7 mouse cellular contexts compared by ENCODE assay signal in the genomic region with DNA sequence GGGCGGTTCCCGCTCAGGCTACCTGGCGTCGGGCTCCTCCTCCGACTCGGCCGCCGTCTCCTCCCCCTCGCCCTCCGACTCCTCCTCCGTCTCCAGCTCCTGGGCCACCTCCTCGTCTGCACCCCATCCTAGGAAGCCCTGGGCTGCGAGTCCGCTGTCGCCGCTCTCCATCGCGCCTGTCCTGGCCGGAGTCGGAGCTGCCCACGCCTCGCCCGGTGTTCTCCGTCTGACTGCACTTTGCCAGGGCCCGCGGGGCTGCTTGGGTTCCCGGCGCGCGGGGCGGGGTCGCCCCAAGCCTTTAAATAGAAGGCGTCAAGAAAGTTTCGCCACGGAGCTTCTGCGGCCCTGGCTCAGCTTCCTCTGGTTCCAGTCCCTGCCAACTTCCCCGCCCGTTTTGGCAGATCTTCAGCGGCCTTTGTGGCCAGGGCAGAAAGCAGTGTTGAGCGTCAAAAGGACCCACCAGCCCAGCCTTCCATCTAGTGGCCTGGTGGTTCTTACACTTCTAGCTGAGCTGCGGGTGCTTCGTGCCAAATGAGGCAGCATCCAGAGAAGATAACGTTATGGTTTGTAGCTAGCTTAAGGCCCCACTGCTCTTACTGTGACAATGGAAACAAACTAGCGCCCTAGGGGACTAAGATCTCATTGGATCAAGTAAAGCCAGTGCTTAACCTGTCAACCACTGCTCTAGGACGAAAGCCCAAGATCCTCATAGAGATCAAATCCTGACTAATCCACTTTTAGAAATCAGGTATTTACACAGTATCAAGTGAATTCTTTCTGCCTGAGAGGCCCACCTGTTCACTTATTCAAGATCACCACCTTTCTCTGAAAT. TPM values are rescaled to one million over a fixed set of nuclear protein-coding genes. Genes with fewer than 3 reads are reported as not detected.
DNase-seq lines count a peak whose midpoint lies in the region; ATAC-seq lines count a peak whose summit lies in the region.

A gene (minus strand): TSS at position 389 of the 832 bp plus-strand sequence.

- peak within 1 kb of the TSS; percentile 47 for H3K9ac ChIP-seq in kidney, embryonic 14.5 days (ENCODE audit: low read depth, low read length)
- H3K9ac ChIP-seq in limb, embryonic 13.5 days: peak within 1 kb of the TSS; percentile 73
- peak within 1 kb of the TSS; percentile 40 for H3K9ac ChIP-seq in midbrain, embryonic 15.5 days

- ATAC-seq in erythroid progenitor cell, adult 5-6 weeks (replicated peaks; ENCODE audit: low FRiP score, poor library complexity, severe bottlenecking): peak; percentile 56
- ATAC-seq in kidney, embryonic 14.5 days (ENCODE audit: low FRiP score, low TSS enrichment): peak; percentile 94
- peak; percentile 85 for ATAC-seq in limb, embryonic 13.5 days (ENCODE audit: low FRiP score, low read depth)
- peak; percentile 89 for ATAC-seq in midbrain, embryonic 15.5 days (replicated peaks)

- H3K27me3 ChIP-seq in heart, embryonic 10.5 days (ENCODE audit: insufficient read depth, poor library complexity, severe bottlenecking): no peaks in the 10 kb centered on the region
- no peaks in the 10 kb centered on the region for H3K27me3 ChIP-seq in kidney, embryonic 14.5 days (ENCODE audit: control insufficient read depth, insufficient read depth, low read length)
- no peaks in the 10 kb centered on the region for H3K27me3 ChIP-seq in limb, embryonic 13.5 days
- H3K27me3 ChIP-seq in midbrain, embryonic 15.5 days (replicated peaks): no peaks in the 10 kb centered on the region

- no peaks in the 10 kb centered on the region for H3K9me3 ChIP-seq in heart, embryonic 10.5 days
- no peaks in the 10 kb centered on the region for H3K9me3 ChIP-seq in kidney, embryonic 14.5 days (ENCODE audit: control insufficient read depth, low read length)
- no peaks in the 10 kb centered on the region for H3K9me3 ChIP-seq in limb, embryonic 13.5 days
- no peaks in the 10 kb centered on the region for H3K9me3 ChIP-seq in midbrain, embryonic 15.5 days

- DNase-seq in brain, embryonic 18.5 days (ENCODE audit: low read depth, low spot score): peak; percentile 50
- peak; percentile 87 for DNase-seq in heart, embryonic 10.5 days (ENCODE audit: low spot score)
- DNase-seq in spleen, postnatal 10 days (ENCODE audit: low spot score in 2 of 2): peak; percentile 32 to 63

- WGBS in heart, embryonic 10.5 days: 1% methylated on average over 45 of the region's 45 CpGs
- WGBS in kidney, embryonic 14.5 days: 2% methylated on average over 38 of the region's 45 CpGs
- WGBS in limb, embryonic 13.5 days: 1% methylated on average over 45 of the region's 45 CpGs
- WGBS in midbrain, embryonic 15.5 days: 1% methylated on average over 45 of the region's 45 CpGs

- peaks cover 27% of the 10 kb centered on the region for H3K4me1 ChIP-seq in heart, embryonic 10.5 days
- no peaks in the 10 kb centered on the region for H3K4me1 ChIP-seq in kidney, embryonic 14.5 days (ENCODE audit: control insufficient read depth, insufficient read depth, low read length)
- H3K4me1 ChIP-seq in limb, embryonic 13.5 days: peaks cover 14% of the 10 kb centered on the region
- H3K4me1 ChIP-seq in midbrain, embryonic 15.5 days: peaks cover 11% of the 10 kb centered on the region

- H3K4me3 ChIP-seq in heart, embryonic 10.5 days: peak within 1 kb of the TSS; percentile 65
- H3K4me3 ChIP-seq in kidney, embryonic 14.5 days (ENCODE audit: low read length): peak within 1 kb of the TSS; percentile 50
- peak within 1 kb of the TSS; percentile 58 for H3K4me3 ChIP-seq in limb, embryonic 13.5 days
- H3K4me3 ChIP-seq in midbrain, embryonic 15.5 days: peak within 1 kb of the TSS; percentile 40

- peaks cover 15% of the 10 kb centered on the region for H3K36me3 ChIP-seq in heart, embryonic 10.5 days
- peaks cover 14% of the 10 kb centered on the region for H3K36me3 ChIP-seq in kidney, embryonic 14.5 days (ENCODE audit: control insufficient read depth, insufficient read depth, low read length)
- H3K36me3 ChIP-seq in limb, embryonic 13.5 days: peaks cover 13% of the 10 kb centered on the region
- H3K36me3 ChIP-seq in midbrain, embryonic 15.5 days (replicated peaks): no peaks in the 10 kb centered on the region

- peak within 1 kb of the TSS; percentile 88 for H3K27ac ChIP-seq in heart, embryonic 10.5 days
- peak within 1 kb of the TSS; percentile 49; the same call in 1 of the 2 replicates for H3K27ac ChIP-seq in kidney, embryonic 14.5 days (ENCODE audit: low read depth, low read length)
- 0 out of 2 replicates have a peak within 1 kb of the TSS, but pooled peaks have one; percentile 58 for H3K27ac ChIP-seq in limb, embryonic 13.5 days
- no peak within 1 kb of the TSS for H3K27ac ChIP-seq in midbrain, embryonic 15.5 days

- H3K4me2 ChIP-seq in kidney, embryonic 14.5 days (replicated peaks; ENCODE audit: low read depth, low read length): peak within 1 kb of the TSS; percentile 91
- peak within 1 kb of the TSS; percentile 90 for H3K4me2 ChIP-seq in limb, embryonic 13.5 days (replicated peaks)
- H3K4me2 ChIP-seq in midbrain, embryonic 15.5 days: peak within 1 kb of the TSS; percentile 70

RNA-seq across cellular contexts. Expression of the gene that starts here (rescaled TPM):
- total RNA-seq in erythroid progenitor cell, adult 5-6 weeks (2015; ENCODE audit: low replicate concordance): not detected in 2 replicates
- not detected in 2 replicates for total RNA-seq in erythroid progenitor cell, adult 5-6 weeks (2017; ENCODE audit: low replicate concordance)
- polyA plus RNA-seq in heart, embryonic 10.5 days (2016; fragmentation: Nextera tagmentation; extraction: Ambion mirVana): 1.4 and 2.5 TPM in 2 replicates
- 0.04 and 0.07 TPM in 2 replicates for polyA plus RNA-seq in kidney, embryonic 14.5 days (2014; fragmentation: Nextera tagmentation; extraction: Ambion mirVana)
- polyA plus RNA-seq in limb, embryonic 13.5 days (2015; fragmentation: Nextera tagmentation; extraction: Ambion mirVana): 0.15 and 0.22 TPM in 2 replicates
- polyA plus RNA-seq in midbrain, embryonic 15.5 days (2015; fragmentation: Nextera tagmentation; extraction: Ambion mirVana): 0.10 and 0.14 TPM in 2 replicates

Comparison
In these comparisons a context has a peak if more than half of its experiments do, and no peak if none do; other contexts are left out.
1. Peak in ATAC-seq in erythroid progenitor cell, adult 5-6 weeks; RNA of the gene not detected or under 1 TPM.
2. Peak in ATAC-seq, H3K4me3 ChIP-seq, H3K27ac ChIP-seq, H3K9ac ChIP-seq and H3K4me2 ChIP-seq in kidney, embryonic 14.5 days; RNA of the gene not detected or under 1 TPM.
3. Peak in ATAC-seq, H3K4me3 ChIP-seq, H3K27ac ChIP-seq, H3K9ac ChIP-seq and H3K4me2 ChIP-seq in limb, embryonic 13.5 days; RNA of the gene not detected or under 1 TPM.
4. Peak in ATAC-seq, H3K4me3 ChIP-seq, H3K9ac ChIP-seq and H3K4me2 ChIP-seq in midbrain, embryonic 15.5 days; RNA of the gene not detected or under 1 TPM.